Mouse (Mus musculus): Measurements from ENCODE around the gene Olfr124. TPM values are rescaled to one million over a fixed set of nuclear protein-coding genes. Genes with fewer than 3 reads are reported as not detected.

Olfr124 gene
- not detected in 2 replicates for polyA plus RNA-seq (2016; fragmentation: Nextera tagmentation; extraction: Ambion mirVana)

- no peaks in the 10 kb centered on the region for H3K4me1 ChIP-seq
- WGBS (ENCODE audit: insufficient replicate concordance): 69% methylated on average over 3 of the region's 3 CpGs
- no peak for ATAC-seq
Measured at GRCm38 (mm10) chr17:37799588-37799987, at the start of gene Olfr124. Gene Olfr124, plus strand, starts transcription at chr17:37799888.

GRCm38 (mm10) chr17:37768307-37768706, 31.4 kb upstream of the Olfr124 start, which contains the start of gene Olfr122:
Gene Olfr122, plus strand, starts transcription at chr17:37768607.
- H3K27me3 ChIP-seq (replicated peaks): no peaks in the 10 kb centered on the region

More at GRCm38 (mm10) chr17:37799588-37799987, at the start of gene Olfr124:
- H3K9ac ChIP-seq: no peak within 1 kb of the TSS
- no peaks in the 10 kb centered on the region for H3K36me3 ChIP-seq
- no peak within 1 kb of the TSS for H3K4me3 ChIP-seq
- no peaks in the 10 kb centered on the region for H3K27me3 ChIP-seq (replicated peaks)
- no peak within 1 kb of the TSS for H3K4me2 ChIP-seq
- H3K9me3 ChIP-seq (replicated peaks): no peaks in the 10 kb centered on the region
- no peak within 1 kb of the TSS for H3K27ac ChIP-seq

GRCm38 (mm10) chr17:37793229-37793628, 6.5 kb upstream of the Olfr124 start, which contains the start of gene Olfr123:
Gene Olfr123, plus strand, starts transcription at chr17:37793529.
- ATAC-seq: no peak
- WGBS (ENCODE audit: insufficient replicate concordance): 75% methylated on average over 2 of the region's 2 CpGs
- Histone ChIP-seq H3K9me3 (replicated peaks) (no peaks in the 10 kb centered on the region), H3K27ac (no peak within 1 kb of the TSS), H3K9ac (no peak within 1 kb of the TSS), H3K27me3 (replicated peaks) (no peaks in the 10 kb centered on the region), H3K4me1 (no peaks in the 10 kb centered on the region), H3K4me2 (no peak within 1 kb of the TSS), H3K36me3 (no peaks in the 10 kb centered on the region), H3K4me3 (no peak within 1 kb of the TSS)

More at GRCm38 (mm10) chr17:37768307-37768706, 31.4 kb upstream of the Olfr124 start, which contains the start of gene Olfr122:
- 66% methylated on average over 4 of the region's 4 CpGs for WGBS (ENCODE audit: insufficient replicate concordance)
- no peak within 1 kb of the TSS for H3K4me3 ChIP-seq
- no peak within 1 kb of the TSS for H3K27ac ChIP-seq
- H3K9me3 ChIP-seq (replicated peaks): no peaks in the 10 kb centered on the region
- no peaks in the 10 kb centered on the region for H3K4me1 ChIP-seq
- H3K9ac ChIP-seq: no peak within 1 kb of the TSS
- H3K4me2 ChIP-seq: no peak within 1 kb of the TSS
- no peak for ATAC-seq
- no peaks in the 10 kb centered on the region for H3K36me3 ChIP-seq

- Histone ChIP-seq H3K27me3 (replicated peaks) (no peaks in the 10 kb centered on the region), H3K4me3 (no peak within 1 kb of the TSS), H3K9ac (no peak within 1 kb of the TSS), H3K9me3 (replicated peaks) (no peaks in the 10 kb centered on the region), H3K4me2 (no peak within 1 kb of the TSS), H3K27ac (no peak within 1 kb of the TSS), H3K4me1 (no peaks in the 10 kb centered on the region), H3K36me3 (no peaks in the 10 kb centered on the region)
- no peak for ATAC-seq
Measured at GRCm38 (mm10) chr17:37832649-37833048, 33.0 kb downstream of the Olfr124 start, which contains the start of gene Olfr125. Gene Olfr125, plus strand, starts transcription at chr17:37832949.

- H3K9ac ChIP-seq: no peak within 1 kb of the TSS
- H3K4me3 ChIP-seq: no peak within 1 kb of the TSS
- H3K36me3 ChIP-seq: no peaks in the 10 kb centered on the region
- no peaks in the 10 kb centered on the region for H3K4me1 ChIP-seq
- H3K4me2 ChIP-seq: no peak within 1 kb of the TSS
- no peak for ATAC-seq
- H3K9me3 ChIP-seq (replicated peaks): no peaks in the 10 kb centered on the region
- H3K27ac ChIP-seq: no peak within 1 kb of the TSS
- H3K27me3 ChIP-seq (replicated peaks): no peaks in the 10 kb centered on the region
Measured at GRCm38 (mm10) chr17:37847183-37847582, 47.5 kb downstream of the Olfr124 start, which contains the start of gene Olfr126. Gene Olfr126, plus strand, starts transcription at chr17:37847483.

Other genes with a start within 250 kb of the Olfr124 start
- not detected in 2 replicates for gene Olfr112, start 230.4 kb upstream of the Olfr124 start, polyA plus RNA-seq (2016; fragmentation: Nextera tagmentation; extraction: Ambion mirVana)
- not detected in 2 replicates for gene Olfr113, start 222.2 kb upstream of the Olfr124 start, polyA plus RNA-seq (2016; fragmentation: Nextera tagmentation; extraction: Ambion mirVana)
- gene Olfr114, start 207.1 kb upstream of the Olfr124 start, polyA plus RNA-seq (2016; fragmentation: Nextera tagmentation; extraction: Ambion mirVana): not detected in 2 replicates
- not detected in 2 replicates for gene Olfr115, start 172.8 kb upstream of the Olfr124 start, polyA plus RNA-seq (2016; fragmentation: Nextera tagmentation; extraction: Ambion mirVana)
- not detected in 2 replicates for gene Olfr116, start 172.7 kb upstream of the Olfr124 start, polyA plus RNA-seq (2016; fragmentation: Nextera tagmentation; extraction: Ambion mirVana)
- gene Olfr117, start 136.1 kb upstream of the Olfr124 start, polyA plus RNA-seq (2016; fragmentation: Nextera tagmentation; extraction: Ambion mirVana): not detected in 2 replicates
- gene Olfr118, start 132.9 kb upstream of the Olfr124 start, polyA plus RNA-seq (2016; fragmentation: Nextera tagmentation; extraction: Ambion mirVana): not detected in 2 replicates
- gene Olfr119, start 103.3 kb upstream of the Olfr124 start, polyA plus RNA-seq (2016; fragmentation: Nextera tagmentation; extraction: Ambion mirVana): not detected in 2 replicates
- not detected in 2 replicates for gene Olfr120, start 78.1 kb upstream of the Olfr124 start, polyA plus RNA-seq (2016; fragmentation: Nextera tagmentation; extraction: Ambion mirVana)
- not detected in 2 replicates for gene Olfr121, start 51.0 kb upstream of the Olfr124 start, polyA plus RNA-seq (2016; fragmentation: Nextera tagmentation; extraction: Ambion mirVana)
- gene Olfr122, start 31.3 kb upstream of the Olfr124 start, polyA plus RNA-seq (2016; fragmentation: Nextera tagmentation; extraction: Ambion mirVana): not detected in 2 replicates
- not detected in 2 replicates for gene Olfr123, start 6.4 kb upstream of the Olfr124 start, polyA plus RNA-seq (2016; fragmentation: Nextera tagmentation; extraction: Ambion mirVana)
- gene Olfr125, start 33.1 kb downstream of the Olfr124 start, polyA plus RNA-seq (2016; fragmentation: Nextera tagmentation; extraction: Ambion mirVana): not detected in 2 replicates
- gene Olfr126, start 47.6 kb downstream of the Olfr124 start, polyA plus RNA-seq (2016; fragmentation: Nextera tagmentation; extraction: Ambion mirVana): not detected in 2 replicates
- gene Olfr127, start 100.5 kb downstream of the Olfr124 start, polyA plus RNA-seq (2016; fragmentation: Nextera tagmentation; extraction: Ambion mirVana): not detected in 2 replicates
- not detected in 2 replicates for gene Olfr128, start 120.7 kb downstream of the Olfr124 start, polyA plus RNA-seq (2016; fragmentation: Nextera tagmentation; extraction: Ambion mirVana)
- gene Olfr761, start 153.2 kb downstream of the Olfr124 start, polyA plus RNA-seq (2016; fragmentation: Nextera tagmentation; extraction: Ambion mirVana): not detected in 2 replicates

Data from liver, embryonic 12.5 days (tissue).